In genomic region chr3:123446708-123447537, GRCm38 (mm10) we compare ENCODE assay signal across 8 mouse cellular contexts. TPM values are rescaled to one million over a fixed set of nuclear protein-coding genes. Genes with fewer than 3 reads are reported as not detected.
DNase-seq lines count a peak whose midpoint lies in the region; ATAC-seq and TF ChIP-seq lines count a peak whose summit lies in the region.

Gene Prss12 (plus strand): TSS chr3:123446913.

- no peak for TF ChIP-seq POLR2A in bone marrow, adult 2 months (IDR thresholded peaks at IDR 0.05; ENCODE audit: borderline replicate concordance, control insufficient read depth, low read depth, low read length)

- WGBS in bone marrow, adult 2 months, result under 1% methylated on average over 83 of the region's 84 CpGs
- WGBS in heart, postnatal 0 days, result under 1% methylated on average over 76 of the region's 84 CpGs
- 1% methylated on average over 82 of the region's 84 CpGs for WGBS in liver, embryonic 15.5 days (ENCODE audit: insufficient replicate concordance)
- under 1% methylated on average over 82 of the region's 84 CpGs for WGBS in neural tube, embryonic 12.5 days

- H3K9me3 ChIP-seq in heart, postnatal 0 days (replicated peaks; ENCODE audit: control insufficient read depth, low read length), result 0 out of 2 replicates have a peak, but pooled peaks cover 4% of the 10 kb centered on the region
- no peaks in the 10 kb centered on the region for H3K9me3 ChIP-seq in liver, embryonic 15.5 days (replicated peaks)
- no peaks in the 10 kb centered on the region for H3K9me3 ChIP-seq in neural tube, embryonic 12.5 days

- no peak for TF ChIP-seq EP300 in heart, postnatal 0 days (IDR thresholded peaks at IDR 0.05; ENCODE audit: low read depth)

- H3K27ac ChIP-seq in bone marrow, adult 2 months (ENCODE audit: control insufficient read depth, insufficient read depth, low read depth, low read length, poor library complexity), result peak within 1 kb of the TSS; percentile 6; the same call in 1 of the 2 replicates
- no peak within 1 kb of the TSS for H3K27ac ChIP-seq in heart, postnatal 0 days (ENCODE audit: low read depth)
- H3K27ac ChIP-seq in liver, embryonic 15.5 days (replicated peaks), result no peak within 1 kb of the TSS
- H3K27ac ChIP-seq in neural tube, embryonic 12.5 days, result no peak within 1 kb of the TSS

- no peak for TF ChIP-seq CTCF in bone marrow, adult 2 months (IDR thresholded peaks at IDR 0.05; ENCODE audit: control insufficient read depth, insufficient read depth, low read length)
- no peak for TF ChIP-seq CTCF in heart, postnatal 0 days (IDR thresholded peaks at IDR 0.05; ENCODE audit: low read depth)

- H3K36me3 ChIP-seq in heart, postnatal 0 days (replicated peaks; ENCODE audit: control insufficient read depth, insufficient read depth, low read length), result no peaks in the 10 kb centered on the region
- H3K36me3 ChIP-seq in liver, embryonic 15.5 days (replicated peaks), result no peaks in the 10 kb centered on the region
- no peaks in the 10 kb centered on the region for H3K36me3 ChIP-seq in neural tube, embryonic 12.5 days

- peak; percentile 33 for DNase-seq in CD4-positive, CD25-positive, alpha-beta regulatory T cell, adult 2 months (ENCODE audit: low read depth, low spot score)
- peak; percentile 38 for DNase-seq in fibroblast of lung, adult 2 months (ENCODE audit: low read depth)
- DNase-seq in heart, postnatal 0 days (ENCODE audit: low spot score), result peak; percentile 11
- peak; percentile 38 for DNase-seq in kidney, postnatal 14 days
- DNase-seq in thymus, postnatal 25 days, result peak; percentile 2

- peak within 1 kb of the TSS; percentile 43 for H3K9ac ChIP-seq in heart, postnatal 0 days (replicated peaks; ENCODE audit: low read depth, low read length)
- no peak within 1 kb of the TSS for H3K9ac ChIP-seq in liver, embryonic 15.5 days
- H3K9ac ChIP-seq in neural tube, embryonic 12.5 days, result peak within 1 kb of the TSS; percentile 65

- peak; percentile 69 for ATAC-seq in heart, postnatal 0 days (ENCODE audit: insufficient read depth, low read depth)
- peak; percentile 40; the same call in 1 of the 2 replicates for ATAC-seq in liver, embryonic 15.5 days (ENCODE audit: insufficient read depth)
- peak; percentile 80 for ATAC-seq in neural tube, embryonic 12.5 days (ENCODE audit: low FRiP score, low read depth)

- H3K4me2 ChIP-seq in heart, postnatal 0 days (ENCODE audit: low read depth, low read length), result peak within 1 kb of the TSS; percentile 100
- peak within 1 kb of the TSS; percentile 71 for H3K4me2 ChIP-seq in liver, embryonic 15.5 days
- H3K4me2 ChIP-seq in neural tube, embryonic 12.5 days (replicated peaks), result peak within 1 kb of the TSS; percentile 100

- peaks cover 15% of the 10 kb centered on the region for H3K27me3 ChIP-seq in heart, postnatal 0 days (ENCODE audit: control insufficient read depth, insufficient read depth, low read length)
- peaks cover 61% of the 10 kb centered on the region for H3K27me3 ChIP-seq in liver, embryonic 15.5 days
- peaks cover 9% of the 10 kb centered on the region; the same call in 1 of the 2 replicates for H3K27me3 ChIP-seq in neural tube, embryonic 12.5 days (replicated peaks)

- H3K4me1 ChIP-seq in bone marrow, adult 2 months (ENCODE audit: control insufficient read depth, insufficient read depth, low read length), result no peaks in the 10 kb centered on the region; the same call in 1 of the 2 replicates
- 0 out of 2 replicates have a peak, but pooled peaks cover 3% of the 10 kb centered on the region for H3K4me1 ChIP-seq in heart, postnatal 0 days (ENCODE audit: control insufficient read depth, insufficient read depth)
- H3K4me1 ChIP-seq in liver, embryonic 15.5 days (replicated peaks), result 0 out of 2 replicates have a peak, but pooled peaks cover 8% of the 10 kb centered on the region
- H3K4me1 ChIP-seq in neural tube, embryonic 12.5 days, result peaks cover 16% of the 10 kb centered on the region

- no peak within 1 kb of the TSS for H3K4me3 ChIP-seq in bone marrow, adult 2 months (replicated peaks; ENCODE audit: control insufficient read depth, low read depth, low read length)
- peak within 1 kb of the TSS; percentile 69 for H3K4me3 ChIP-seq in heart, postnatal 0 days (ENCODE audit: low read depth, low read length)
- H3K4me3 ChIP-seq in liver, embryonic 15.5 days (replicated peaks), result peak within 1 kb of the TSS; percentile 47
- peak within 1 kb of the TSS; percentile 73 for H3K4me3 ChIP-seq in neural tube, embryonic 12.5 days

RNA-seq across cellular contexts. Expression of gene Prss12, which starts in this region (rescaled TPM):
- polyA plus RNA-seq in bone marrow, adult 2 months (2011; ENCODE audit: insufficient read depth, insufficient read length, low replicate concordance, missing spikeins), result 0.57 TPM in 1 of 2 replicates, not detected in the other
- total RNA-seq in heart, postnatal 0 days (2014; rRNA removed; ENCODE audit: low replicate concordance), result 3.0 and 3.1 TPM in 2 replicates
- polyA plus RNA-seq in heart, postnatal 0 days (2015; fragmentation: Nextera tagmentation; extraction: Ambion mirVana), result 2.5 and 2.7 TPM in 2 replicates
- polyA plus RNA-seq in liver, embryonic 15.5 days (2015; fragmentation: Nextera tagmentation; extraction: Ambion mirVana), result 0.62 and 0.68 TPM in 2 replicates
- polyA plus RNA-seq in neural tube, embryonic 12.5 days (2016; fragmentation: Nextera tagmentation; extraction: Ambion mirVana), result 12.1 and 13.0 TPM in 2 replicates

Comparison
In these comparisons a context has a peak if more than half of its experiments do, and no peak if none do; other contexts are left out.
1. Peak in ATAC-seq, H3K4me3 ChIP-seq and H3K4me2 ChIP-seq in liver, embryonic 15.5 days; RNA of the gene not detected or under 1 TPM.